Mouse (Mus musculus) lung, adult 18-20 months (tissue): ENCODE data around the gene Psmg4.

Experiments
- DNase-seq, 2 experiments: peaks; one replicate each; pipeline ENCODE4 v3.0.0; 2022; ENCODE audit warnings: mixed read lengths in 2 of 2

Gene Psmg4

GRCm38 (mm10) chr13:34205216-34205615 is 42.5 kb downstream of the Psmg4 start:
- DNase-seq, result peak in 1 of 2 experiments; percentile 44

GRCm38 (mm10) chr13:34207714-34208470 is 45.1 kb downstream of the Psmg4 start:
- peak in 1 of 2 experiments; percentile 64 for DNase-seq

- no peak for DNase-seq
Observed at GRCm38 (mm10) chr13:34211261-34211775, 48.6 kb downstream of the Psmg4 start.

DNA sequence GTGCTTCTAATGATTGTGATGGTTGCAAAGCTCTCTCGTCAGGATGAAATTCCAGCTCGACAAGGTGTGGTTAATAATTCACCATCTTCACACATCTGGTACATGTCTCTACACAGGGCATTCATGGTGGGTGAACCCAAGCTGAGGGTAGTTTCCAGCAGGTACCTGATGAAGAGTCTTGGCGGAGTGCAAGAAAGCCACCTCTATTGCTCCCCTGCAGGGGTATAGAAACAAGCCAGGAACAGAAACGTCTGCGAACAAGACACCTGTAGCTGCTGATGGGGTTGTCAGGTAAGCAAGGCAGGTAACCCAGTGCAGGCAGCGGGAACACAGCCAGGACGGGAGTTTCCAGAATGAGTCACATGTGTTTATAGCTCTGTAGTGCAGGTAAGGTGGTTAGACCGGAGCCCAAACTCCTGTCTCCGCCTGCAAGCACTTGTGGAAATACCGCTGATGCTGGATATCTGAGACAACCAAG is 50.0 kb downstream of the Psmg4 start:
- DNase-seq, result peak; percentile 82 to 85

- peak in 1 of 2 experiments; percentile 15 for DNase-seq
Observed at GRCm38 (mm10) chr13:34214855-34215254, 52.1 kb downstream of the Psmg4 start.

DNA sequence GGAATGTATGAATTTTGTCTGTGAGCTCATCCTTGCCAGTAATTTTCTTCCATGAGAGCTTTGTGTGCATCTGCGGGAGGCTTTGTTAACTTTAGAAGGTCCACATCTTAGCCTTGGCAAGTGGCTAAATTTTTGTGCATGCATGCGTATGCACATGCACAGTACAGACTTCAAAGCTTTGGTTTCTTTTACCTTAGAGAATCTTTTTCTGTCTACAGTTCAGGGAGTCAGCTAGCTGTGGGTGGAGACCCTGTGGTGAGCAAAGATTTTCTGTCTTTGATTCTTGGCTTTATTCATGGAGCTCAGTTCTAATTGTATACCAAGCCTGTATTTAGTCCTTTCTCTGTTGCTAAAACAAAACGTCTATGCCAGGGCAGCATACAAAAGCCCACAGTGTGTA is 56.0 kb downstream of the Psmg4 start:
- DNase-seq, result no peak

- no peak for DNase-seq
Observed at GRCm38 (mm10) chr13:34219728-34220127, 57.0 kb downstream of the Psmg4 start.

DNA sequence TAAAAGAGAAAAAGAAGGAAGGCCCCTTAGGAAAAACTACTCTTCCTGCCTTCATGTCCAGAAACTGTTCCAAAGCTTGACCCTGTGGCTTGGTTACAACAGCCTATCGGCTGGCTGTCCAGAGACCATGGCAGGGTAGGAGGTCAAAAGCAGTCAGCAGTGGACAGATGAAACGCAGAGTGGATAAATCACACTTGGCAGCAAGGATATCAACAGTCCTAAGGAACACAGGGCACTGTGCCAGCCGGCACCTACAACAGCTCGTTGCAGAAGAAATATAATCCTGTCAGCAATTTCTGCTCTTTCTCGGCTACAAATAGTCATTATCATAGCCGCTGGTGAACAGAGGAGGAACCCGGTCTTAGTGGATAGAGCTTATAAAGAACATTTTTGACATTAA is 60.2 kb downstream of the Psmg4 start:
- DNase-seq, result peak; percentile 38 to 59

- no peak for DNase-seq
Observed at GRCm38 (mm10) chr13:34226940-34227339, 64.2 kb downstream of the Psmg4 start.
